Mouse (Mus musculus) adrenal gland (tissue): ENCODE results near the gene Adgra1.

ENCODE experiments used
- intact Hi-C: fragments of 180-260 bp; cut with DNase I; formaldehyde crosslinking; loops from one replicate; pipeline ENCODE4 v1.15.1; 2025

Gene Adgra1

DNA sequence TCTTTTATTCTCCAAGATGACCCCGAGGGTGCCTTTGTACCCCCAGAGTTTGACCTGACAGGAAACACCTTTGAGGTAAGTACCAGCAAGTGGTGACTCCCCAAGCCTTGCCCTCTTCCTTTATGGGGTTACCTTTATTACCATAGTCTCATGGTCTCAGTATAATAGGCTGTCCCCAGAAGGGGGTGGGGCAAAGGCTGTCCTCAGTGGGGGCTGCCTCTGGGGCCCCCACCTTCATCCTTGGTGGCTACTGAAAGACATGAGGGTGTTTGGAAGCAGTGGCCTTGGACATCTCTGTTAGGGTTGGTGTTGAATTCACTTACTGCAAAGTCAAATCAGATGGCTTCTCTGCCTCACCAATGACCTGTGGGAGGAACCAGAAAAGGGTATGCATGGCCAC lies 68.0 kb downstream of the Adgra1 start:
- intact Hi-C loops: no loop called here

DNA sequence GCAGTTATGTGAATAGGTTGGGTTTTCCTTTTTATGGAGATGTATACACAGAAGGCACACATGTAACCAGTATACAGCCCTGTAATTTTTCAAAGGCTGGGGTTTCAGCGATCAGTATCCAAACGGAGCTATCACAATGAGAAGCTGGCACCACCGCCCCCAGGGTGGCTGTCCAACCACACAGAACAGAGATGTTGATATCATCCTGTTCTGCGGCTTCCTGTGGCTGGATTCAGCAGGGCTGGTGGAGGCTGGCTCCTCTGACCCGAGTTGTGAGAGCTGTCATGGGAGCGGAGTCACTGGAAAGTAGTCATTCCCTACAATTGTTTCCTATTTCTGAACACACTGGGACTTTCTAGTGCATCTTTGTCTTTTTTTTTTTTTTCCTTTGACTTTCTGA lies 71.3 kb downstream of the Adgra1 start:
- intact Hi-C loops: loop anchor here (5.0 kb wide), 2 partner anchors 87 to 157 kb away; partner anchors contain the start of gene Adam8

DNA sequence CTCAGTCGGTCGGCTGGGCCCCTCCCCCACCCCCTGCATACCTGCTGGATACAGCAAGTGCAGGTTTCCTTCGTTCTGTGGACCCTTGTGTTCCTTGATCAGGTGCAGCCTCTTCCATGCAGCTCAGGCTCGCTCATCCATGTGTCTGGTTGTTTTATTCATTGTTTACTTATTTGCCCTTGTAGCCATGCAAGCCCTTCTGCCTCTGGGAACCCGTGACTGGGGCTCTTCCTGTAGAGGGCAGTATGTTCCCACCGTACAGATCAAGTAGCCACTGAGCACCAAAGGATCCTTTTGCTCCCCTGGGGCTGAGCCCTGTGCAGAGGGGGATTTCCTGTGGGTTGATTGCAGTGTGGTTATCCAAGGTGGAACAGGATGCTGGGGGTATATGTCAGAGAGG lies 71.7 kb downstream of the Adgra1 start:
- intact Hi-C loops: loop anchor here (5.0 kb wide), 2 partner anchors 87 to 157 kb away; partner anchors contain the start of gene Adam8

DNA sequence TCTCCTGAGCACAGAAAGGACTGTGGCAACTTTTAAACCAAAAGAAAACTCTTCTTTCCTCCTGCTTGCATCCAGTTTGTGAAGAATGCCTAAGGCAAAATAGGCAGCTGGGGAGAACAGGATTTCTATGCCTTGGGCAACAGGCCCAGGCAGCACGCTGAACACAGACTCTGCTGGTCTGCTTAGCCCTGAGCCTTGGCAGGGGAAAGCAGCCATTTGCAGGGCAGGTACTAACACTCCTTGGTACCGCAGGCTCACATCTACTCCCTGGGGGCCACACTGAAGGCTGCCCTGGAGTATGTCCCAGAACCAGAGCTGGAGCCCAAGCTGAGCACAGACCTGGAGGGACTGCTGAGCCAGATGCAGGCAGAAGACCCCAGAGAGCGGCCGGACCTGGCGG lies 74.2 kb downstream of the Adgra1 start:
- intact Hi-C loops: loop anchor here (5.0 kb wide), 2 partner anchors 84 to 154 kb away; partner anchors contain the start of gene Adam8

DNA sequence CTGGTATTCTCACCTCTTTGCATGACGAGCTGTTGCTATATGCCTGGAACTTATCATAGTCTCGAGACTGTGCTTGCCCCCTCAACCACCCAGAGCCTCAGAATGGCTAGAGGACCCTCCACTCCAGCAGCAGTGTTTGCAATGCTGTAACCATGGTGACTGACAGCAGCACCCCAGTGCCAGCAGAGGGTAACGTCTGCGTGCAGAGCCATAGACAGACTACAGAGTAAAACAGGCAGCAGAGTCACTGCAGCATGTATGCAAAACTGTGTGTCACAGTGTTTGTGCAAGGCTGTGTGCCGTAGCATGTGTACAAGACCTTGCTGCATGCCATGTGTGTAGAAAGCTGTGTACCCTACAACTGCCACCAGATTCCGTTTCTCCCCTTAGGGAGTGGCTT lies 75.5 kb downstream of the Adgra1 start:
- intact Hi-C loops: loop anchor here (5.0 kb wide), 2 partner anchors 83 to 153 kb away; partner anchors contain the start of gene Adam8

DNA sequence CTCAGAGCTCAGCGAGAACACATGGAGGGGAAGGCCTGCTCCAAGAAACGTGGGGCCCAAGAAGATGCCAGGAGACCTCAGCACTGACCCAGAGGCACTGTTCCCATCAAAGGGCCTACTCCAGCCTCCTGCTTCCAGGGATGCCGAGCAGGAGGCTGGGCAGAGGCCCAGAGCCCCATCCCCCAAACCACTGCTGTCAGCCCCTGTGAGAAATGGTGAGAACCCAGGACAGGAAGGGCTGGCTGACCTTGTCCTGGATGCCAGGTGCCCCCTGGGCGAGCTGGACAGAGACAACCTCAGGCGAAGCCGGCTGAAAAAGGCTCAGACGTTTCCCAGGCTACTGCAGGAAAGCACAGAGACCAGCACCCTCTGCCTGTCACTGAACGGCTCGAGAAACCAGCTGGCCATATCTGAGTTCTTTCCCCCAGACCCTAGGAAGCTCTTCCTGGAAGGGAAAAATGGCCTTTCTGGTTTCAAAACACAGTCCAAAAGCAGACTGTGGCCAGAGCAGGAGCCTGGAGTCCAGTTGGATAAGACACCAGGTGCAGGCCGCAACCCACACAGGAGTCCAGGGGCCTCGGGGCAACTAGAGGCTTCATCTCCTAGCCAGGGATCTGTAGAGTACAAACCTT lies 76.3 kb downstream of the Adgra1 start:
- intact Hi-C loops: no loop called here

DNA sequence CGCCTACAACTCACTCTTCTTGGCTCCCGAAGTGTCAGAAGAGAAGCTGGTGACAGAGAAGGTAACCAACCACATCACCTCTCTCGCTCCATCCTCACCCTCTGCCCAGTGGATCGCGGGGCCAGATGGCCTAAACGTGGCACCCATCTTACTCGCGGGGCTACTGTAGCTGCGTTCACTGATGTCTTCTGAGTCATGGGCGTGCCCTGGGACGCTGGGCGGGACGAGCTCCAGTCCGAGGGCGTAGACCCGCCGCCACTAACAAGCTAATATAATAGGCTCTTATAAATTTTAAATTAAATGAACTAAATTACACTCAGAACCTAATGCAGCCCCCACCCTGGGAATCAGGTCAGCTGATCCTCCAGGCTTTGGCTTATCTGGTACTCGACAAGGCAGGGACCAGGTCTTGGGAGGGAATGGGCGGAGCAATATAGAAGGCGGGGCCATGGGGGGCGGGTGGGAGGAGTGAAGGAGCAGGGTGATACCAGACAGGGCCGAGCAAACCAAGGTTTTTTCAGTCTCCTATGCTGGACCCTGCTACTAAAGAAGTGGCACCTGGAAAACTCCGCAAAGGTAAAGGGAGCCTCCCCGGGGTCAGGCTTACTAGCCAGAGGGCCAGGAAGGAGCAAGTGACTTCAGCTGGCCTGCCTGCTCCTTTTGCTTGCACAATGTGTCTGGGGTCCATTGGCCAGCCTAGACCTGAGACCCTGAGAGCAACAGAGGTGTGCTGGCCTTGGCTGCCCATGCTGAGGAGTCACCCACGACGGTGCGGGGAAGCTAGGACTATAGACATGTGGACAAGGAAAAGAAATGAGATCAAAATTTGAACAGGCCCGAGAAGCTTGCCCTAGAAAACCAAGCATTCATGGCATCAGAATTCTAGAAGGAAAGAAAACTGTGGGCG lies 80.4 kb downstream of the Adgra1 start:
- intact Hi-C loops: no loop called here

DNA sequence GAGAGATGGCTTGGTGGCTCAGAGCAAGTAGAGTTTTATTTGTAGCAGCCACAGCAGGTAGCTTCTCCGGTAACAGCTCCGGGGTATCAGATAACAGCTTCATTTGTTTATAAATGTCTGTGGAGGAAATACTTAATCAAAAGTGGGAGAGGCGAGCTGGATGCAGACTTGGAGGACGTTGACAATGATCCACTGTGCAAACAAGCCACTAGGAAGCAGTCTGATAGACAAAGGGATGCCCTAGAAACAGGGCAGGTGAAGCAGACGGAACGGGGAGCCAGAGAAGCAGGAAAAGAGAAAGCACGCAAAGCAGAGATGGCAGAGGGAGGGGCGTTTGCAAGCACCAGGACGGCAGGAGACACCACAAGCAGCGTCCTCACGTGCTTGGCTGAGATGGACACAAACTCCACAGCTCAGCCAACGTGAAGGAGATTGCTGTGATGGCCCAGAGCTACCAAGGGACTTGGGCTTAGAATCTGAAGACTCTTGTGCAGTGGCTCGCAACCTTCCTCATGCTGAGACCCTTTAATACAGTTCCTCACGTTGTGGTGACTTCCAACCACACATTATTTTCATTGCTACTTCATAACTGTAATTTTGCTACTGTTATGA lies 81.8 kb downstream of the Adgra1 start:
- intact Hi-C loops: no loop called here

DNA sequence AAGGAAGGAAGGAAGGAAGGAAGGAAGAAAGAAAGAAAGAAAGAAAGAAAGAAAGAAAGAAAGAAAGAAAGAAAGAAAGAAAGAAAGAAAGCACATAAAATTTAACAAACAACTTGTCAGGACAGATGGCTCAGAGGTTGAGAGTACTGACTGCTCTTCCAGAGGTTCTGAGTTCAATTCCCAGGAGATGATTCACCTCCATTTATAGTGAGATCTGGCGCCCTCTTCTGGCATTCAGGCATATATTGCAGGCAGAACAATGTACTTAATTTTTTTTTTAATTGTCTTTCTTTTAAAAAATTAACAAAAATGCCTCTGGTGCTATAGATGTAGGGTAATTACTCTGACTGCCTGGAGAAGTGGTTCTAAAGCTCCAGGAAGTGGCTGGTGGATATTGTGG lies 82.4 kb downstream of the Adgra1 start:
- intact Hi-C loops: no loop called here

DNA sequence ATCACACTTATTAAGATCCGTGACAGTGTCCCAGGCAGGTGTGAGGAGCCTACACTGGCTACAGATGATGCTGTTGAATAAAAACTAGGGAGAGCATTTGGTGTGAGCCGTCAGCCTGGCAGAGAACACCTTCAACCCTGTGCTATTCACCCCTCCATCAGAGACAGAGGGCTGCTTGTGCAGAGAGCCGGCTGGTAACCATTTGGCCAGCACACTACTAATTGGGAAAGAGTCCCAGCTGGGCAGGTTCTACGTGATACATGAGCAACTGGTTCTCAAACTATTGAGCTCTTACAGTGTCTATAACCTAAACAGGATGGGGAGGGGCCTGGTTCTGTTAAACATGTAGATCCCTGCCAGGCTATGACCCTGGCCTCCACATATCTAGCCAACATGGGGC lies 84.3 kb downstream of the Adgra1 start:
- intact Hi-C loops: no loop called here
